Mouse (Mus musculus) kidney, postnatal 0 days (tissue): Measurements from ENCODE around the gene Zmat5. TPM values are rescaled to one million over a fixed set of nuclear protein-coding genes. Genes with fewer than 3 reads are reported as not detected.

ENCODE experiments used
- ATAC-seq: fragments of 200-750 bp; cut with Nextera tagmentation; replicated peaks from 2 replicates; pipeline ENCODE4 v1.8.0; 2017; ENCODE audit warnings: low read depth, moderate number of reproducible peaks, moderate TSS enrichment, moderate library complexity; ENCODE audit not compliant: low FRiP score
- DNase-seq: peaks from one replicate; pipeline ENCODE4 v3.0.0-alpha.2; 2016; ENCODE audit warnings: low spot score
- H3K27ac ChIP-seq: fragments of 300-500 bp; sonication (generic); 2 replicates; pipeline ENCODE4 v1.5.1; 2014; ENCODE audit warnings: mild to moderate bottlenecking
- H3K27me3 ChIP-seq: fragments of 300-500 bp; sonication (generic); 2 replicates; pipeline ENCODE4 v1.6.1; 2014; ENCODE audit warnings: low read length, mixed read lengths; ENCODE audit not compliant: insufficient read depth
- H3K36me3 ChIP-seq: fragments of 300-500 bp; sonication (generic); 2 replicates; pipeline ENCODE4 v1.6.1; 2014; ENCODE audit warnings: low read length, mixed read lengths; ENCODE audit not compliant: insufficient read depth
- H3K4me1 ChIP-seq: fragments of 300-500 bp; sonication (generic); replicated peaks from 2 replicates; pipeline ENCODE4 v1.6.1; 2014; ENCODE audit warnings: antibody characterized with exemption, low read length, mixed read lengths; ENCODE audit not compliant: insufficient read depth
- H3K4me2 ChIP-seq: fragments of 300-500 bp; sonication (generic); 2 replicates; pipeline ENCODE4 v1.6.1; 2014; ENCODE audit warnings: mild to moderate bottlenecking, low read length, moderate library complexity, mixed read lengths
- H3K4me3 ChIP-seq: fragments of 300-500 bp; sonication (generic); replicated peaks from 2 replicates; pipeline ENCODE4 v1.5.1; 2014; ENCODE audit warnings: low read depth, low read length
- H3K9ac ChIP-seq: fragments of 300-500 bp; sonication (generic); 2 replicates; pipeline ENCODE4 v1.6.1; 2014; ENCODE audit warnings: low read depth, low read length
- H3K9me3 ChIP-seq: fragments of 300-500 bp; sonication (generic); replicated peaks from 2 replicates; pipeline ENCODE4 v1.6.1; 2016; ENCODE audit warnings: low read length, inconsistent platforms, mixed read lengths
- CTCF ChIP-seq: IDR thresholded peaks from 2 replicates; pipeline ENCODE4 v1.5.1; 2016; ENCODE audit warnings: antibody characterized with exemption, low read depth, mild to moderate bottlenecking, moderate library complexity
- WGBS: fragments of 180-500 bp; shearing (Covaris S2); extraction: QIAGEN DNeasy Blood & Tissue Kit; methylation state at CpG from one replicate; pipeline ENCODE4 v1.1.7; 2014; 5-methylcytosine and 5-hydroxymethylcytosine counted together
- polyA plus RNA-seq: library from polyadenylated mRNA; unstranded; fragments of >200 nt; fragmentation: Nextera tagmentation; extraction: Ambion mirVana; gene quantifications from 2 replicates; pipeline ENCODE4 v1.2.1, GENCODE M21; 2015

Zmat5 gene
- polyA plus RNA-seq, 1 experiment from 2014 or later: 81.7 TPM

GRCm38 (mm10) chr11:4671736-4672135 lies 32.7 kb upstream of the Zmat5 start:
- no peak for ATAC-seq
- Histone ChIP-seq H3K4me3 (no peak overlapping the region), H3K9me3 (no peaks in the 10 kb centered on the region), H3K27me3 (no peaks in the 10 kb centered on the region), H3K9ac (no peak overlapping the region), H3K36me3 (peaks cover 20% of the 10 kb centered on the region; the same call in 1 of the 2 replicates), H3K27ac (no peak overlapping the region), H3K4me1 (no peaks in the 10 kb centered on the region), H3K4me2 (no peak overlapping the region)
- 76% methylated on average over 4 of the region's 4 CpGs for WGBS
- no peak for DNase-seq
- TF ChIP-seq CTCF: no peak

GRCm38 (mm10) chr11:4674593-4674992 lies 29.9 kb upstream of the Zmat5 start:
- DNase-seq (no peak), ATAC-seq (no peak)
- WGBS: 100% methylated on average over 1 of the region's 1 CpGs
- peaks cover 17% of the 10 kb centered on the region; the same call in 1 of the 2 replicates for H3K36me3 ChIP-seq
- no peak overlapping the region for H3K4me3 ChIP-seq
- no peaks in the 10 kb centered on the region for H3K27me3 ChIP-seq
- H3K4me2 ChIP-seq: no peak overlapping the region
- H3K9me3 ChIP-seq: no peaks in the 10 kb centered on the region
- no peaks in the 10 kb centered on the region for H3K4me1 ChIP-seq
- TF ChIP-seq CTCF: no peak
- no peak overlapping the region for H3K9ac ChIP-seq
- H3K27ac ChIP-seq: no peak overlapping the region

- WGBS: 86% methylated on average over 6 of the region's 6 CpGs
- Histone ChIP-seq H3K9ac (no peak overlapping the region), H3K36me3 (peaks cover 17% of the 10 kb centered on the region; the same call in 1 of the 2 replicates), H3K27me3 (no peaks in the 10 kb centered on the region), H3K4me3 (no peak overlapping the region), H3K4me2 (no peak overlapping the region), H3K27ac (no peak overlapping the region), H3K9me3 (no peaks in the 10 kb centered on the region), H3K4me1 (no peaks in the 10 kb centered on the region)
- ATAC-seq (no peak), DNase-seq (no peak)
- TF ChIP-seq CTCF: no peak
These were observed 29.3 kb upstream of the Zmat5 start for GRCm38 (mm10) chr11:4675126-4675562.

GRCm38 (mm10) chr11:4675693-4676092 lies 28.8 kb upstream of the Zmat5 start:
- Histone ChIP-seq H3K9me3 (no peaks in the 10 kb centered on the region), H3K36me3 (peaks cover 19% of the 10 kb centered on the region), H3K4me3 (no peak overlapping the region), H3K4me1 (no peaks in the 10 kb centered on the region), H3K27ac (no peak overlapping the region), H3K27me3 (no peaks in the 10 kb centered on the region), H3K4me2 (no peak overlapping the region), H3K9ac (no peak overlapping the region)
- DNase-seq: no peak
- WGBS: 91% methylated on average over 6 of the region's 6 CpGs
- ATAC-seq: no peak
- TF ChIP-seq CTCF: no peak

- Histone ChIP-seq H3K27ac (no peak overlapping the region), H3K4me2 (no peak overlapping the region), H3K4me3 (no peak overlapping the region), H3K27me3 (no peaks in the 10 kb centered on the region), H3K9me3 (no peaks in the 10 kb centered on the region), H3K4me1 (no peaks in the 10 kb centered on the region), H3K36me3 (peaks cover 33% of the 10 kb centered on the region), H3K9ac (no peak overlapping the region)
- 85% methylated on average over 7 of the region's 7 CpGs for WGBS
- no peak for DNase-seq
- no peak for TF ChIP-seq CTCF
- ATAC-seq: no peak
These were observed 27.1 kb upstream of the Zmat5 start for GRCm38 (mm10) chr11:4677250-4677872.

GRCm38 (mm10) chr11:4678700-4679440 lies 25.6 kb upstream of the Zmat5 start:
- 52% methylated on average over 13 of the region's 13 CpGs for WGBS
- peaks cover 36% of the 10 kb centered on the region for H3K36me3 ChIP-seq
- H3K4me3 ChIP-seq: no peak overlapping the region
- H3K4me2 ChIP-seq: no peak overlapping the region
- no peak overlapping the region for H3K27ac ChIP-seq
- ATAC-seq (no peak; the same call in 1 of the 2 replicates), DNase-seq (no peak)
- H3K9me3 ChIP-seq: no peaks in the 10 kb centered on the region
- TF ChIP-seq CTCF: no peak
- H3K27me3 ChIP-seq: no peaks in the 10 kb centered on the region
- no peak overlapping the region for H3K9ac ChIP-seq
- H3K4me1 ChIP-seq: no peaks in the 10 kb centered on the region
